Mouse (Mus musculus): Measurements from ENCODE around the gene Galntl6.

Gene Galntl6

GRCm38 (mm10) chr8:58912196-58912839 lies at the start of gene Galntl6:
Gene Galntl6, minus strand, starts transcription at chr8:58912640.
- DNase-seq (ENCODE audit: low spot score): no peak

GRCm38 (mm10) chr8:58957195-58957739 lies 44.8 kb upstream of the Galntl6 start:
- no peak for DNase-seq (ENCODE audit: low spot score)

DNA sequence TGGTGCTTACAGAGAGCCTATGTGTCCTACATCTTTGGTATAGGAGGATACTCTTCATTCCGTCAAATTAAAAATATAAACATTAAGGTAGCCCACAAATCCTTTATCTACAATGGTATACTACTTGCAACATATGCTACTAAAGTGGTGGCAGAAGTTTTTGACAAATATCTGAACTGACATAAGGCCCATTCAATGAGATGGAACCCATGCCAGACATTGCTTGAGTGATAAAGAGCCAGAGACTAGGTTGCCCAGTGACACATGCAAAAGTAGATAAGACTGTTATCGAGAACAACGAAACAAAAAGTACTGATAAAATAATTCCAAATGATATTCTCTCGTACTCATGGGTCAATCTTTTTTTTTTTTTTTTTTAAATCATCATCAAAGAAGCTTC lies 31.3 kb upstream of the Galntl6 start:
- DNase-seq (ENCODE audit: low spot score): no peak

- DNase-seq (ENCODE audit: low spot score): no peak
Measured at GRCm38 (mm10) chr8:58931066-58931465, 18.6 kb upstream of the Galntl6 start.

DNA sequence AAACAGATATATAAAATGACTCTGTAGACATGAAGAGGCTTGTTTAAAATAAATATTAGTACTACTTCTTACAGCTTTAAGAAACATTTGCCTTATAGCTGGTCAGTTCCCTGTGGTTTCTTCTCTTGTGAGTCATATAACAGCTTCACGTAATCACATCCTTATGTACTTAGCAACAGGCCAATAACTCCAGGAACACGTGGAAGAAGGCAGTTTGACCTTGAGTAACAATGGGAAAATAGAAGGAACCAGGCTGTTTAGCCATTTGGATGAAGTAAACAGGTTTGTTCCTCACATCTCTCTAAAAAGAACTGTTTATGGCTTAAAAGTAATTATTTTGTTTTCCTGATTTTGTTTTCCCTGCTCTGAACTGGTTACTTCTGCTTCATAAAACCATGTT lies 2.7 kb upstream of the Galntl6 start:
- no peak for DNase-seq (ENCODE audit: low spot score)

- DNase-seq (ENCODE audit: low spot score): no peak
Measured at GRCm38 (mm10) chr8:58913640-58913968, 1.2 kb upstream of the Galntl6 start.

- peak; percentile 3 for DNase-seq (ENCODE audit: low spot score)
Measured at GRCm38 (mm10) chr8:58912840-58913639, 600 bp upstream of the Galntl6 start.

- DNase-seq (ENCODE audit: low spot score): no peak
Measured at GRCm38 (mm10) chr8:58911677-58912076, 763 bp downstream of the Galntl6 start, which contains the start of gene BC030500. Gene BC030500, plus strand, starts transcription at chr8:58911755.

GRCm38 (mm10) chr8:58904465-58904864 lies 8.0 kb downstream of the Galntl6 start:
- DNase-seq (ENCODE audit: low spot score): no peak

GRCm38 (mm10) chr8:58895960-58896359 lies 16.5 kb downstream of the Galntl6 start:
- DNase-seq (ENCODE audit: low spot score): no peak

DNA sequence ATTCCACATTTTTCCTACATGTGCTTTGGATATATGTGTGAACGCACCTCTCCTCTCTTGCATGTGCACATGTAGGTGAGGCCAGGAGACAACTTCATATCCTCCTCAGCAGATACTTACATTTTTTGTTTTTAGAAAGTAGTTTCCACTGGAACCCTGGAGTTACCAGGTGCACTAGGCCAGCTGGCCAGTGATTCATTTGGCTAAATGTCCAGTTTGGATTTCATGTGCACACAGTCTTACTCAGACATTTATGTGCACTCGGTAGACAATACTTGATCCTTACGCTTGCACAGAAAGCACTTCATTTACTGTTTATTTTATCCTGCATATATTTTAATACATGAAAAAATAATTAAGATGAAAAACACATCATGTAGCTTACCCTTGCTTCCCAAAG lies 21.8 kb downstream of the Galntl6 start:
- no peak for DNase-seq (ENCODE audit: low spot score)

- DNase-seq (ENCODE audit: low spot score): no peak
Measured at GRCm38 (mm10) chr8:58886405-58886804, 26.0 kb downstream of the Galntl6 start.

- DNase-seq (ENCODE audit: low spot score): no peak
Measured at GRCm38 (mm10) chr8:58824347-58824746, 88.1 kb downstream of the Galntl6 start.

GRCm38 (mm10) chr8:58805190-58805589 lies 107.2 kb downstream of the Galntl6 start:
- DNase-seq (ENCODE audit: low spot score): no peak

GRCm38 (mm10) chr8:58801847-58802246 lies 110.6 kb downstream of the Galntl6 start:
- no peak for DNase-seq (ENCODE audit: low spot score)

DNA sequence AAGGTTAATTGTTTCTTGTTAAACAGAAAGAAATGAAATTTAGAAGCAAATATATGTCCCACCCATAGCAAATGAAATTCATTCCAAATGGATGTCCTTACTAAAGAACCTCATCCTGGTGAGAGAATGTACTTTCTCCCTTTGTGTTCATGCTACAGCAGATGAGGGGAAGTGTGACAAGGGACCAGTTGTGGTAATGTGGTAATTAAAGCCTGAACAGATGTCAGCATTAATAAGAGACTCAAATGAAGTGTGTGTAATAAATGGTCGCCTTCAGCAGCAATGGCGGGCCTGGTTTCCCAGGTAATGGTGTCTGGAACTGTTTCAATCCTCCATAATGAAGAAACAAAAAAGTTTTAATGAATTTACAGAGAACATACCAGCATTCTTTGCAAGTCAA lies 158.7 kb downstream of the Galntl6 start:
- DNase-seq (ENCODE audit: low spot score): no peak

DNA sequence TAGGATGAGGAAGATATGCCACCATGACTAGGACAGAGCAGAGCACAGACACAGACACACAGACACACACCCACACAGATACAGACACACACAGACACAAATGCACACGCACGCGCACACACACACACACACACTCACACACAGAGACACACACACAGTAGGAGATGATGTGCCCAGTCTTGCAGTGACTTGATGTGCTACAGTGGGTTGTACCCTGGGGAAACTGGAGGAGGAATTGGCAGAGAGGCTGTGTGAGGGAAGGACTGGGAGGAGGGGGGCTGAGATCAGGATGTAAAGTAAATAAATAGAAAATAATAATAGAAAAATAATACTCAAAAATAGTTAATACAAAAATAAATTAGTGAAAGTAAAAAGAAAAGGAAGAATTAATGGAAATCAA lies 174.5 kb downstream of the Galntl6 start:
- no peak for DNase-seq (ENCODE audit: low spot score)

- no peak for DNase-seq (ENCODE audit: low spot score)
Measured at GRCm38 (mm10) chr8:58691761-58692160, 220.7 kb downstream of the Galntl6 start.

DNA sequence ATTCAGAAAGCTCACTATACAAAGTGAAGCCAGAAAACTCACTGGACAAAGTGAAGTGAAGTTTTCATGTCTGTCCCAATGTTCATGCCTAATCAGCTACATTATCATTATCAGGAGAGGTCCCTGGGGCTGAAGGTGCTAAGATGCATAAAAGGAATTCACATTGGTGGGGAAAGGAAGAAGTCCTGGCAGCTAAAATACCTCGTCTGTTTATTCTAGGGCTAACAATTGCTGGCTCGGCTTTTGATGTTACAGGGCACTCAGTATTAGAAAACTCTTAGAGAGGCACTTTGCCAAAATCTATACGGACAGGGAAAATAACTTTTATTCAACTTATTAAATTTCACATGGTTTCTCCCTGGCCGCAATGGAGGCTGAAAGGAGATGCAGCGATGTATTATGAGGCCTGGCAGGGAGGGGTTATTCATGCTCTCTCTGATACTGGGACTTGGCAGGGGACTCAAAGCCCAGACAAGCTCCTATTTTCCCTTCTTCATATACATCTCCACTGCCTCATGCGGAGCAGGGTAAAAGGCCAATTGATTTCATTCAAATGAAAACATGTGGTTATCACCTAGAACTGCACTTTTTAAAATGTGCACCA lies 234.5 kb downstream of the Galntl6 start:
- DNase-seq (ENCODE audit: low spot score): no peak

GRCm38 (mm10) chr8:58669075-58669474 lies 243.4 kb downstream of the Galntl6 start:
- DNase-seq (ENCODE audit: low spot score): no peak

GRCm38 (mm10) chr8:58660019-58660418 lies 252.4 kb downstream of the Galntl6 start:
- no peak for DNase-seq (ENCODE audit: low spot score)

DNA sequence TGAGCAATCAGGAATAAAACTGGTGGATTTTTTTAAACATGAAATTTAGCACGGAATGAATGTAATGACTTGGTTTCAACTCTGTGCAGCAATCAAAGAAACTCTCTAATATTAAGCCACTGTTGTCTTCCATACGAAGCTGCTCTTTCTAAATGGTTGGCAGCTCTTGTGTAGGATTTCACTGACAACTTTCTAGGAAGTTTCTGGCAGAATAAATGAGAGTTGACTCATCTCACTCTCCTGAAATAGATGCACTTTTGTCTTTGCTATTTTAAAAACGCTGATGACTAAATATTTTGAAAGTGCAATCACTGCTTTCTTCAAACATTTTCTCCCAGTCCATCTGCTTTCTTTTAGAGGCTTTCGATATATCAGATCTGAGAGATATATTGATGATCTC lies 256.8 kb downstream of the Galntl6 start:
- no peak for DNase-seq (ENCODE audit: low spot score)

DNA sequence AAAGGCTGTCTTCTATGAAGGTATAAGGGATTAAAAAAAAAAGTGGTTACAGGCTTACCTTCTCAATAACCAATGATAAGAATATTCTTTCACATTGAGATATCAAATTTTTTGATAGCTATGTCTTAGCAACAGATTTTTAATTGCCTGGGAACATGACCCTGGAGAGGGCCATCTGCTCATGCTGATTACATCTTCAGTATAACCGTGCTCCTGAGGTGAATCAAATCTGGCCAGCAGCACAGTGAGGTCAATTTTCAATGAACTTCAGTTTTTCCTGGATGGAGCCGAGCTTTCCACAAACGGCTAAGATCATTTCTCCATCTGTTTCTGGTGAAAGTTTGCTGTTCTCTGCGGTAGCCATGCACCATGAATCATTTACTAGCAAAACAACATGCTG lies 306.0 kb downstream of the Galntl6 start:
- DNase-seq (ENCODE audit: low spot score): no peak
